Mouse (Mus musculus) hindbrain, embryonic 16.5 days (tissue): ENCODE data around the gene C1qtnf5. TPM values are rescaled to one million over a fixed set of nuclear protein-coding genes. Genes with fewer than 3 reads are reported as not detected.

Experiments used
- ATAC-seq: fragments of 200-750 bp; cut with Nextera tagmentation; 2 replicates; pipeline ENCODE4 v1.8.0; 2017; ENCODE audit warnings: moderate TSS enrichment, moderate library complexity
- H3K27ac ChIP-seq: fragments of 300-500 bp; sonication (generic); 2 replicates; pipeline ENCODE4 v1.5.1; 2014; ENCODE audit warnings: low read depth, mild to moderate bottlenecking, control low read depth, low read length, moderate library complexity
- H3K27me3 ChIP-seq: fragments of 300-500 bp; sonication (generic); replicated peaks from 2 replicates; pipeline ENCODE4 v1.6.1; 2014; ENCODE audit warnings: low read length; ENCODE audit not compliant: control insufficient read depth, insufficient read depth
- H3K36me3 ChIP-seq: fragments of 300-500 bp; sonication (generic); 2 replicates; pipeline ENCODE4 v1.6.1; 2014; ENCODE audit warnings: mild to moderate bottlenecking, low read length, moderate library complexity, mixed read lengths; ENCODE audit not compliant: control insufficient read depth, insufficient read depth
- H3K4me1 ChIP-seq: fragments of 300-500 bp; sonication (generic); 2 replicates; pipeline ENCODE4 v1.6.1; 2014; ENCODE audit warnings: low read depth, low read length; ENCODE audit not compliant: control insufficient read depth, insufficient read depth
- H3K4me2 ChIP-seq: fragments of 300-500 bp; sonication (generic); 2 replicates; pipeline ENCODE4 v1.6.1; 2014; ENCODE audit warnings: mild to moderate bottlenecking, low read length, control low read depth, moderate library complexity
- H3K4me3 ChIP-seq: fragments of 300-500 bp; sonication (generic); 2 replicates; pipeline ENCODE4 v1.5.1; 2014; ENCODE audit warnings: mild to moderate bottlenecking, low read length, control low read depth, moderate library complexity
- H3K9ac ChIP-seq: fragments of 300-500 bp; sonication (generic); 2 replicates; pipeline ENCODE4 v1.6.1; 2014; ENCODE audit warnings: low read depth, mild to moderate bottlenecking, control low read depth, low read length, moderate library complexity
- H3K9me3 ChIP-seq: fragments of 300-500 bp; sonication (generic); 2 replicates; pipeline ENCODE4 v1.6.1; 2014; ENCODE audit warnings: mild to moderate bottlenecking, low read length, moderate library complexity; ENCODE audit not compliant: control insufficient read depth
- WGBS: fragments of 180-500 bp; shearing (Covaris S2); extraction: QIAGEN DNeasy Blood & Tissue Kit; methylation state at CpG from one replicate; pipeline ENCODE4 v1.1.7; 2014; 5-methylcytosine and 5-hydroxymethylcytosine counted together
- polyA plus RNA-seq: library from polyadenylated mRNA; unstranded; fragments of >200 nt; fragmentation: Nextera tagmentation; extraction: Ambion mirVana; gene quantifications from 2 replicates; pipeline ENCODE4 v1.2.1, GENCODE M21; 2015

The C1qtnf5 gene
- polyA plus RNA-seq, 1 experiment from 2014 or later, result 9.5 TPM

GRCm38 (mm10) chr9:44125026-44125425, 18.0 kb downstream of the C1qtnf5 start:
- ATAC-seq, result no peak
- Histone ChIP-seq H3K9me3 (no peaks in the 10 kb centered on the region), H3K9ac (no peak overlapping the region), H3K36me3 (no peaks in the 10 kb centered on the region), H3K4me1 (peaks cover 7% of the 10 kb centered on the region), H3K4me3 (no peak overlapping the region), H3K4me2 (no peak overlapping the region), H3K27me3 (no peaks in the 10 kb centered on the region), H3K27ac (no peak overlapping the region)
- 27% methylated on average over 5 of the region's 5 CpGs for WGBS

GRCm38 (mm10) chr9:44125546-44126428, 18.7 kb downstream of the C1qtnf5 start:
- WGBS, result 24% methylated on average over 18 of the region's 18 CpGs
- peak; percentile 81 for ATAC-seq
- H3K27ac ChIP-seq, result no peak overlapping the region

GRCm38 (mm10) chr9:44126746-44127145, 19.7 kb downstream of the C1qtnf5 start:
- Histone ChIP-seq H3K27ac (no peak overlapping the region), H3K27me3 (peaks cover 4% of the 10 kb centered on the region; the same call in 1 of the 2 replicates), H3K9me3 (no peaks in the 10 kb centered on the region), H3K4me2 (no peak overlapping the region), H3K4me1 (peaks cover 13% of the 10 kb centered on the region), H3K9ac (no peak overlapping the region), H3K36me3 (no peaks in the 10 kb centered on the region), H3K4me3 (no peak overlapping the region)
- 87% methylated on average over 3 of the region's 3 CpGs for WGBS
- no peak for ATAC-seq

More at GRCm38 (mm10) chr9:44125546-44126428, 18.7 kb downstream of the C1qtnf5 start:
- Histone ChIP-seq H3K27me3 (no peaks in the 10 kb centered on the region; the same call in 1 of the 2 replicates), H3K36me3 (no peaks in the 10 kb centered on the region), H3K9ac (no peak overlapping the region), H3K4me2 (peak overlapping the region; percentile 38), H3K4me3 (no peak overlapping the region), H3K9me3 (no peaks in the 10 kb centered on the region), H3K4me1 (peaks cover 13% of the 10 kb centered on the region)

GRCm38 (mm10) chr9:44127351-44127801, 20.3 kb downstream of the C1qtnf5 start:
- Histone ChIP-seq H3K4me1 (peaks cover 13% of the 10 kb centered on the region), H3K36me3 (no peaks in the 10 kb centered on the region), H3K9ac (no peak overlapping the region), H3K4me2 (no peak overlapping the region), H3K27me3 (peaks cover 6% of the 10 kb centered on the region; the same call in 1 of the 2 replicates), H3K27ac (no peak overlapping the region), H3K4me3 (no peak overlapping the region), H3K9me3 (no peaks in the 10 kb centered on the region)
- 58% methylated on average over 3 of the region's 3 CpGs for WGBS
- no peak for ATAC-seq

- peak overlapping the region; percentile 34 for H3K4me3 ChIP-seq
- peak overlapping the region; percentile 14; the same call in 1 of the 2 replicates for H3K27ac ChIP-seq
- H3K4me1 ChIP-seq, result peaks cover 29% of the 10 kb centered on the region
- no peaks in the 10 kb centered on the region for H3K36me3 ChIP-seq
- ATAC-seq, result no peak
- H3K4me2 ChIP-seq, result peak overlapping the region; percentile 61
- H3K27me3 ChIP-seq, result peaks cover 19% of the 10 kb centered on the region
- WGBS, result 16% methylated on average over 9 of the region's 9 CpGs
- peak overlapping the region; percentile 57 for H3K9ac ChIP-seq
- no peaks in the 10 kb centered on the region for H3K9me3 ChIP-seq
These were observed 22.6 kb downstream of the C1qtnf5 start for GRCm38 (mm10) chr9:44129633-44130032.

GRCm38 (mm10) chr9:44130034-44130433, 23.0 kb downstream of the C1qtnf5 start:
- Histone ChIP-seq H3K4me1 (peaks cover 33% of the 10 kb centered on the region), H3K4me3 (peak overlapping the region; percentile 34), H3K27me3 (peaks cover 19% of the 10 kb centered on the region), H3K9ac (peak overlapping the region; percentile 57), H3K9me3 (no peaks in the 10 kb centered on the region), H3K36me3 (no peaks in the 10 kb centered on the region), H3K27ac (peak overlapping the region; percentile 14; the same call in 1 of the 2 replicates), H3K4me2 (peak overlapping the region; percentile 61)
- WGBS, result 0% methylated on average over 27 of the region's 27 CpGs
- ATAC-seq, result no peak

- H3K4me3 ChIP-seq, result no peak overlapping the region; the same call in 1 of the 2 replicates
- peaks cover 40% of the 10 kb centered on the region for H3K4me1 ChIP-seq
- no peak overlapping the region for H3K27ac ChIP-seq
- H3K36me3 ChIP-seq, result no peaks in the 10 kb centered on the region
- WGBS, result 16% methylated on average over 19 of the region's 19 CpGs
- H3K9ac ChIP-seq, result peak overlapping the region; percentile 57
- no peak for ATAC-seq
- H3K27me3 ChIP-seq, result peaks cover 22% of the 10 kb centered on the region
- no peaks in the 10 kb centered on the region for H3K9me3 ChIP-seq
- H3K4me2 ChIP-seq, result peak overlapping the region; percentile 61
These were observed 23.7 kb downstream of the C1qtnf5 start for GRCm38 (mm10) chr9:44130581-44131275.

- Histone ChIP-seq H3K27ac (no peak overlapping the region), H3K27me3 (peaks cover 25% of the 10 kb centered on the region), H3K9me3 (no peaks in the 10 kb centered on the region), H3K4me2 (no peak overlapping the region), H3K4me3 (no peak overlapping the region), H3K36me3 (no peaks in the 10 kb centered on the region), H3K9ac (no peak overlapping the region), H3K4me1 (peaks cover 42% of the 10 kb centered on the region)
- no peak for ATAC-seq
- WGBS, result 44% methylated on average over 7 of the region's 7 CpGs
These were observed 24.2 kb downstream of the C1qtnf5 start for GRCm38 (mm10) chr9:44131276-44131590.

- 70% methylated on average over 5 of the region's 5 CpGs for WGBS
- Histone ChIP-seq H3K4me1 (peaks cover 39% of the 10 kb centered on the region), H3K9ac (no peak overlapping the region), H3K36me3 (no peaks in the 10 kb centered on the region), H3K9me3 (no peaks in the 10 kb centered on the region), H3K27ac (no peak overlapping the region), H3K4me2 (no peak overlapping the region), H3K27me3 (peaks cover 28% of the 10 kb centered on the region), H3K4me3 (no peak overlapping the region)
- ATAC-seq, result no peak
These were observed 25.2 kb downstream of the C1qtnf5 start for GRCm38 (mm10) chr9:44132200-44132599.
